Mouse (Mus musculus): ENCODE data around the gene Trim30d. TPM values are rescaled to one million over a fixed set of nuclear protein-coding genes. Genes with fewer than 3 reads are reported as not detected.
A peak's percentile ranks its signal among the peaks of the same experiment; 100 is the strongest.
"Not testable (repeated sequence)": the region's sequence is repeated elsewhere in the genome, so short reads cannot be mapped to it uniquely, and the experiment has no call there.

Gene Trim30d
- 10 to 100 TPM in 1 of 2 experiments, 1 to 10 TPM in 1; 6.2 to 13.0 TPM for total RNA-seq (2021)
- long read RNA-seq, experiment 1, partial matches to known transcripts, result 0 of 2 reads
- long read RNA-seq, experiment 1, other reads (novel, unspliced or antisense), result 2 of 2 reads
- long read RNA-seq, experiment 2, result 0 reads

DNA sequence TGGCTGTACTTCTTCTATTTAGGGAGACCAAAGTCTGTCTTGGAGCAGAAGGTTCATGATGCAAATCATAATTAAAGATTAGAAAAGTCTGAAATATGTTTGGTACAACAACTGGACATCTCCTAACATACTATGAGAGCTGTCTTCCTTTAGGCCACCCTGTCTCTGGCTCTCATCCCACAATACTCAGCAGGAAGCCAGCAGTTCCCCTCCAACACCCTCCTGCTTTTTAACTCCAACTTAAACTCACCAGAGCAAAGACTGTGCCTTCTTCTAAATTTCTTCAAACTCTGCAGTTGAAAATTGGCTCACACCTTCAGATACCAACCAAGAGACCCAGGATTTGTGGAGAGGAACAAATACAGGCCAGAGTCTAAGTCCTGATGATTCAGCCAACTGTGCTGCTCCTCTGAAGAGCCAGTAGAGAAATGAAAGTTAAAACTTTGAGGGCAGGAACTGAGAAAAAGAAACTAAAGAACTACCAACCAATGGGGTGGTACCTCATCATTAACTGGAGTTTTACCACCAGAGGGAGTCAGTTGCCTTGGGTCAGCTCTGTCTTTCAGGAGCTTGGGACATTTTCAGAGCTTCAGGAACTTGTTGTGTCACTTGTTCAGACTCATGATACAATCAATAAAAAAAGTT is at the start of gene Trim30d:
Gene Trim30d, minus strand, starts transcription at position 429 of the 645 bp plus-strand sequence.
- peak; percentile 1 to 7 for DNase-seq

DNA sequence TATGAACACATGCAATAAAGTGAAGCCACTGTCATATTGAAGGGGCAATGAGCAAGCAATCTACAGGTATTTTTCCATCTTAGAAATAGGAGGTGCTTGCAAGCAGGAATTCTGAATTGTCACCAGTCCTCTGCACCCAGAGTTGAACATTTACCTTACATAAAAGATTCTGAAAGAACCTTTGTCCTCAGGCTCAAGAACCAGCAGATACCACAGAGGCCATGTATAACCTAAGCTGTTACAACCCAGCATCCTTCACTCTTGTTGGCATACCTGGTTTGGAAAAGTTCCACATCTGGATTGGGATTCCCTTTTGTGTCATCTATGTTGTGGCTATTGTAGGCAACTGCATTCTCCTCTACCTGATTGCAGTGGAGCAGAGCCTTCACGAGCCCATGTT is 45.1 kb upstream of the Trim30d start:
- DNase-seq, result no peak

- no peak for DNase-seq
Measured at GRCm38 (mm10) chr7:104549833-104550232, 42.2 kb upstream of the Trim30d start, which contains the start of gene Olfr651. TSS of gene Olfr651 (plus strand) at chr7:104550133.

DNA sequence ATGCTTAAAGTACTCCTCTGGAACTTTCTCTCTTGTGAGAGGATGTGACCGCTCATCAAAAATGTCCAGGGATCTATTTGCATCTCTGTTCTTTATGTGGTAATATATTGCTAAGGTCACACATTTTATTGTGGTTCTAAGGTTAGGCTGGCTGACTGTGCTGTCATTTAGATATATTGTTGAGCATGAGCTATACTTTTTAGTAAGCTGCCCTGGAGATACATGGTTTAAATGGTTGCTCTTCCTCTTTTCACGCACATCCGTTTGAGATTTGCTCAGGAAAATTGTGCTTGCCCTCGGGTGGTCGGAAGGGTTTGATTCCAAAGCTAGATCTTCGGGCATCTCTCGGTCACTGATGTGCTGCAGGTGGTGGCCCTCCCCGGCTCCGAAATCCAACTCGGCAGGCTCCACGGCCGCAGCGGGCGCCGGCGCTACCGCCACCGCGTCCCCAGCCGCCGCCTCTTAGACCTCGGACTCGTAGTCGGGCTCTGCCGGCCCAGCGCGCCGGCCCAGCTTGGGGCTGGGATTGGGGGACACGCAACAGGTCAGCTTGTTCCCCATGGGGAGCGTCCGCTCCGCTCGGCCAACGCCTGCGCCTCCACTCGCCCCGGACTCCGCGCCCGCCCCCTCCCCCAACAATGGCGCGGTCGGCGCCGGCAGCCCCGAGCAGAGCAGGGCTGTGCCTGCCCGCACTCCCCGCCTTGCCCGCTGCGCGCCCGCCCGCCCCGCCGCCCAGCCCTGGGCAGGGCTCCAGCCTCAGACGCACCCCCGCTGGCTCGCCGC is 5.9 kb downstream of the Trim30d start:
- DNase-seq, result peak; percentile 70 to 73

- not testable (repeated sequence) for DNase-seq
Measured at GRCm38 (mm10) chr7:104501186-104501585, 6.5 kb downstream of the Trim30d start.

DNA sequence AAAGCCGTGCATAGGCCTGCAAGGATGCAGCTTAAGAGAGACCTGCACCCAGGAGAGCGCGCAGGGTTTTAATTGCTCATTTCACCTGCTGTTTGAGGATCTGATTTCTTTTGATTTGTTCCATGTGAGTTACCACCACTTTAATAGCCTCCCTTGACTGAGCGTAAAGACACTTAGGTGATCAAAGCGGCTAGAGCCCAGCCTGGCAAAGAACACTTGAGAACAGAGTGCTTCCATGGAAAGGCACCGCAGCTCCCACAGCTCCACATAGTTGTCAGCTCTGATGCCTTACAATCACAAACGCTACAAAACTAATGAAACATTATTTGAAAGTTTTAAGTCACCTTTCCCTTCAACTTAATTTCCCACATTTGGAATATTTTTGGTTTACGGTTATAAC is 8.2 kb downstream of the Trim30d start:
- not testable (repeated sequence) for DNase-seq

- peak in 1 of 2 experiments; percentile 24 for DNase-seq
Measured at GRCm38 (mm10) chr7:104465065-104465744, 42.4 kb downstream of the Trim30d start, which contains the start of gene Trim30a. TSS of gene Trim30a (minus strand) at chr7:104465193.

DNA sequence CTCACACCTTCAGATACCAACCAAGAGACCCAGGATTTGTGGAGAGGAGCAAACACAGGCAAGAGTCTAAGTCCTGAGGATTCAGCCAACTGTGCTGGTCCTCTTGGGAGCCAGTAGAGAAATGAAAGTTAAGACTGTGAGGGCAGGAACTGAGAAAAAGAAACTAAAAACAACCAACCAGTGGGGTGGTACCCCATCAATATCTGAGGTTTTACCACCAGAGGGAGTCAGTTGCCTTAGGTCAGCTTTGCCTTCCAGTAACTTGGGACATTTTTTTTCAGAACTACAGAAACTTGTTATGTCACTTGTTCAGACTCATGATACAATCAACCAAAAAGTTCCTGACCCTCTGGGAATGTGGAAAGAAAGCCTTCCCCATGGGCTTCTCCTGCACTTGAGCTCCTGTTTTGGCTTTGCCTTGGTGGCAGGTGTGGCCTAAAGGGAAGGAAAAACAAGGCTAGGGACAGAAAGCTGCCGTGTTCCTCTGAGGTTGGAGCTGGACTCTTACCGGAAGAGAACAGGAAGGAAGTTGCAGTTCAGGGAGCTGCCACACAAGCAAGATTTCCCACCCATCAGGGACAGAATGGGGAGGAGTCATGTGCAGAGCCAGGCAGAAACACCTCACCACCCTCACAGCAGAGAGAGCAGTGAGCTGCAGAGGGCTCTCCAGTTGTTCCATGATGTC is 61.5 kb downstream of the Trim30d start:
- DNase-seq, result peak; percentile 23

Other genes starting within 250 kb of the Trim30d start
- gene Trim5, start 219.8 kb downstream of the Trim30d start, total RNA-seq (2021), result 1 to 10 TPM; 4.2 to 8.4 TPM
- gene Trim12a, start 192.4 kb downstream of the Trim30d start, total RNA-seq (2021), result 10 to 100 TPM in 1 of 2 experiments, 1 to 10 TPM in 1; 9.7 to 19.6 TPM
- 1 to 10 TPM in 1 of 2 experiments, under 1 TPM in 1; 0.76 to 1.1 TPM for gene Trim34b, start 178.4 kb downstream of the Trim30d start, total RNA-seq (2021)
- 10 to 100 TPM in 1 of 2 experiments, 1 to 10 TPM in 1; 9.9 to 14.6 TPM for gene Trim12c, start 154.5 kb downstream of the Trim30d start, total RNA-seq (2021)
- gene Trim30b, start 138.0 kb downstream of the Trim30d start, total RNA-seq (2021), result under 1 TPM; 0.10 to 0.26 TPM
- under 1 TPM in 1 of 2 experiments, not detected in 1; 0.17 TPM for gene Trim30c, start 107.0 kb downstream of the Trim30d start, total RNA-seq (2021)
- gene Trim30a, start 42.7 kb downstream of the Trim30d start, total RNA-seq (2021), result 10 to 100 TPM in 1 of 2 experiments, 1 to 10 TPM in 1; 8.0 to 10.0 TPM
- not detected for gene Olfr651, start 42.3 kb upstream of the Trim30d start, total RNA-seq (2021)
- gene Olfr652, start 53.1 kb upstream of the Trim30d start, total RNA-seq (2021), result not detected
- not detected for gene Olfr653, start 69.5 kb upstream of the Trim30d start, total RNA-seq (2021)
- not detected for gene Olfr654, start 79.2 kb upstream of the Trim30d start, total RNA-seq (2021)
- not detected for gene Olfr655, start 93.9 kb upstream of the Trim30d start, total RNA-seq (2021)
- gene Olfr656, start 106.1 kb upstream of the Trim30d start, total RNA-seq (2021), result not detected
- gene Olfr657, start 116.9 kb upstream of the Trim30d start, total RNA-seq (2021), result not detected
- not detected for gene Olfr658, start 139.5 kb upstream of the Trim30d start, total RNA-seq (2021)
- not detected for gene Olfr659, start 158.9 kb upstream of the Trim30d start, total RNA-seq (2021)
- not detected for gene Olfr661, start 178.7 kb upstream of the Trim30d start, total RNA-seq (2021)